Mouse (Mus musculus) bone marrow macrophage, adult 2 months (primary cell): ENCODE results near the gene Tubgcp5. TPM values are rescaled to one million over a fixed set of nuclear protein-coding genes. Genes with fewer than 3 reads are reported as not detected.
"Not testable (repeated sequence)": the region's sequence is repeated elsewhere in the genome, so short reads cannot be mapped to it uniquely, and the experiment has no call there.

Experiments
- H3K27ac ChIP-seq: 2 replicates; pipeline ENCODE4 v1.5.1; 2012; ENCODE audit warnings: low read depth, low read length; ENCODE audit not compliant: insufficient read depth
- H3K4me1 ChIP-seq: 2 replicates; pipeline ENCODE4 v1.6.1; 2012; ENCODE audit warnings: low read length; ENCODE audit not compliant: control insufficient read depth, insufficient read depth
- H3K4me3 ChIP-seq: 2 replicates; pipeline ENCODE4 v1.5.1; 2012; ENCODE audit warnings: mild to moderate bottlenecking, low read length, moderate library complexity; ENCODE audit not compliant: insufficient read depth
- CTCF ChIP-seq: IDR thresholded peaks from 2 replicates; pipeline ENCODE4 v1.5.1; 2012; ENCODE audit warnings: low read depth, mild to moderate bottlenecking, low read length, moderate library complexity
- POLR2A ChIP-seq: IDR thresholded peaks from 2 replicates; pipeline ENCODE4 v1.6.1; 2012; ENCODE audit warnings: mild to moderate bottlenecking, low read depth, low read length, borderline replicate concordance
- polyA plus RNA-seq: library from polyadenylated mRNA; stranded (reverse); fragments of >200 nt; gene quantifications from 2 replicates; pipeline ENCODE4 v1.2.4, GENCODE M21; 2012; ENCODE audit not compliant: missing spikeins, insufficient read depth, insufficient read length

Tubgcp5 gene
- polyA plus RNA-seq, result 21.4 and 25.7 TPM in 2 replicates

DNA sequence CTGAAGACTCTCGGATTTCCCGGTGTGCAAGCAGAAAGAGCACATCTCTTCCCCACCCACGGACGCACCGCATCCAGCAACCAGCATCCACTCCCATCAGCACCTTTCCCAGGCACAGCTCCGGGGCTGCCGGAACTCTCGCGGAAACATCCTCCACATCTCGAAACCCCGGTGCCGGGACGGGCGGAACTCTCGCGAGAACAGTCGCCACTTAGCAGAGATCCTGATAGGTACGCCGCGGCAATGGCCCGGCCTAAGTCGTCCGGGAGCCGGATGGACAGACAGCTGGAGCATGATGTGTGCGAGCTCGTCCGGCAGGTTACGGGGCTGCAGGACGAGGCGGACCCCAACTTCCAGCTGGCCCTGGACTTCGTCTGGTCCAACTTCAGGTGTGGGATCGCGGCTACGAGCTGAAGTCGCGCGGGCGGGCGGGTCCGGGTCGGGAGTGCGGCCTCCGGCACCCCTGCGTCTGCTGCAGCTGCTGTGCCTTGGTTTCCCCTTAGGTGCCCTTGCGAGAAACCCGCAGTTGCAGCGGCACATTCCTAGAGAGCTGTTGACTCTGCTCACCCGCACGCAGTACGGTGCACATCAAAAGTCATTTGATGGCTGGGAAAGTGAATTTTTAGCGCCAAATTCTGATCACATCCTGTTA is at the start of gene Tubgcp5:
Gene Tubgcp5, plus strand, starts transcription at position 203 of the 652 bp plus-strand sequence.
- Histone ChIP-seq H3K27ac (peak within 1 kb of the TSS; percentile 67), H3K4me3 (peak within 1 kb of the TSS; percentile 79), H3K4me1 (peaks cover 6% of the 10 kb centered on the region)
- no peak for TF ChIP-seq CTCF
- peak; percentile 4; the same call in 1 of the 2 replicates for TF ChIP-seq POLR2A

DNA sequence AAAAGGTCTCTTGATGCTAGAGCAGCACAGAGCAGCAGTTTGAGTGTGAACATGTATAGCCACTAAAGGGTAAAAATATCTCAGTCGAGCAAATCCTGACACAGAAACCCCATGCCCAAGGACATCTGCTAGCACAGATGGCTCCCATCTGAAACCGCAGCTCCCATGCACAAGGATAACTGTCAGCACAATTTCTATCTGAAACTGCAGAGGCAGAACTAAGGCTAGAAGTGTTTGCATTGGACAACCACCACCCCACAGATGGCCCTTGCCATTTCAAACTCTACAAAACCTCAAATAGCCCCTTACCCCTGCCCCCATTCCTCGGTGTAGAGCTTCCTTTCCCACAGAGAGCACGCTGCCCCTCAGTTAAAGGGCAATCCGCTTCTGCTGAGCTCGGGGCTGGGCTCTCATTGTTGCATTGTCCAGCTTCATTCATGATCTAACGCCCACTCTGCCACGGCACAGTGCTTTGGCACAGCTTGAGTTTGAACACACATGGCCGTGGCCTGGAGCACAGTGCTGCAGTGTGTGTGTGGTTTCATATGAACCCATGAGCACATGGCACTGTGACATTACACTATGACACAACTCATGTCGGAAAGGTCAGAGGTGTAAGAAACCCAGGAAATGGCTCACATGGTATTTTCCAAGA is 49.3 kb upstream of the Tubgcp5 start:
- Histone ChIP-seq H3K4me3 (no peak overlapping the region), H3K27ac (no peak overlapping the region), H3K4me1 (no peaks in the 10 kb centered on the region)
- no peak for TF ChIP-seq POLR2A
- TF ChIP-seq CTCF, result no peak

DNA sequence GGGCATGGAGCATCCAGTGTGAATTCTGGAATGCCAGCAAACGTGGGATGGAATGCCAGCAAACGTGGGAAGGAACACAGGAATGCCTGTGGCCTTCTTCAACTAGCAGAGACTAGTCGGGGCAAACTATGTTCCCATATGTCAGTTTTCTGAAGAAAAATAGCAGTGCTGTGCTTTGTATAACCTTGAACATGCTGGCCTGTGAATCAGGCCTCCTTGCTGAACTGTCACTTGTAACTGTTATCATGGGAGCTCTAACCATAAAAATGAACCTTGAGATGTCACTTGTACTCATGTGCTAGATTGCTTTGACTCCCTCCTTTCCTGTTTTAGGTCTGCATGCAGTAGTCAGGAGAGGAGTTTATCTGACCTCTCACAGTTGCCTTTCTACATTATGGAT is 43.1 kb upstream of the Tubgcp5 start:
- Histone ChIP-seq H3K4me3 (no peak overlapping the region), H3K27ac (no peak overlapping the region), H3K4me1 (no peaks in the 10 kb centered on the region)
- TF ChIP-seq CTCF (no peak), POLR2A (no peak)

DNA sequence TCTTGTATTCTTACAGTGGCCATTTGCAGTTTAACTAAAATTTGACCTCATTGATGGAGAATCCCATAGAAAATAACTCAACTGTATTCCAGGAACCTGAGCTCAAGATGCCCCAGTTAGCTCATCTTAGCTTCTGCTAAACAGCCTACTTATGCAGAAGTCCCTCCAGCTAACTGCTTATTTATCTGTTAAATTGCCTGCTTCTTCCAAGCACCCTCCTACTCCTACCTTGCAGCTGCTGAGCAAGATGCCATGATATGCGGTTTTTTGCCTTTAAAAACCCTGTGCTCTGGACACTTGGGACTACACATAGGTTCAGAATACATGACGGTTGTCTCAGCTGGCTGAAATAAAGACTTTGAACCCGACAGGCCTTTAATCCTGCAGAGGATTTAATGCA is 34.6 kb upstream of the Tubgcp5 start:
- H3K4me1 ChIP-seq, result 0 out of 2 replicates have a peak, but pooled peaks cover 2% of the 10 kb centered on the region
- no peak overlapping the region for H3K4me3 ChIP-seq
- TF ChIP-seq POLR2A, result no peak
- TF ChIP-seq CTCF, result no peak
- no peak overlapping the region for H3K27ac ChIP-seq

DNA sequence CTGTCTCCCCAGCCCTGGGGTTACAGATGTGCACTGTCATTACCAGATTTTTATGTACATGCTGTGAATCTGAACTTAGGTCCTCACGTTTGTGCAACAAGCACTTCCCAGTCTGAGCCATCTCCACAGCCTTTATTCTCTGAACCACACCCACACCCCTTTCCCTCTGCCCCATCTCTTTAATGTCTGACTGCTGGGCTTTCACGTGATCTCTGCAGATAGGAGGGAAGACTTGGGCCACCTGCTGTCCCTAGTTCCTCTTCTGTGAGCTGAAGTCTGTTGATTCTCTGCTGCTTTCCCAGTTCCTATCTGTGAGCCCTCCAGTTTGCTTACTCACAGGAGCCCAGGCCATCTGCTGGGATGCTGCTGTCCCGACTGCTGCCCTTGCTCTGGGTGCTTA is 26.0 kb upstream of the Tubgcp5 start, which contains the start of gene Siglech:
Gene Siglech, plus strand, starts transcription at position 253 of the 400 bp plus-strand sequence.
- Histone ChIP-seq H3K27ac (peak within 1 kb of the TSS; percentile 37; the same call in 1 of the 2 replicates), H3K4me3 (no peak within 1 kb of the TSS), H3K4me1 (peaks cover 16% of the 10 kb centered on the region)
- TF ChIP-seq CTCF (no peak), POLR2A (no peak)

DNA sequence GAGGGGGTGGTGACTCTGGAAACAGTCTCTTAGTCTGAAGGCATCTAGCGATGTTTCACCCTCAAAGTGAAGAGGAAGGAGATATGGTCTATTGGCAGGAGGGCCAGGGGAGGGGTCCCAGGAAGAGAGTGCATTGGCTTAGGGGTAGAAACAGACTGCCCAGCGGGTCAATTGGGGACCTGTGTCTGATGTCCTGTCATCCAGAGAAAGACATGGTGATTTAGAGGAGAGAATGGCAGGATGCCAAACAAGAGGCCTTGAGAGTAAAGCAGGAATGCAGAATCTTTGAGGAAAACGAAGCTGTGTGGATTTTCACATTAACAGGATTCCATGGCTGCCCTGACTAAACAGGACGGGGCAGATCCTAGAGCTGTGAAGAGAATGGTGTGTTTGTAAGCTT is 13.9 kb upstream of the Tubgcp5 start:
- peaks cover 45% of the 10 kb centered on the region for H3K4me1 ChIP-seq
- TF ChIP-seq POLR2A, result no peak
- TF ChIP-seq CTCF, result no peak
- H3K27ac ChIP-seq, result no peak overlapping the region
- no peak overlapping the region for H3K4me3 ChIP-seq

DNA sequence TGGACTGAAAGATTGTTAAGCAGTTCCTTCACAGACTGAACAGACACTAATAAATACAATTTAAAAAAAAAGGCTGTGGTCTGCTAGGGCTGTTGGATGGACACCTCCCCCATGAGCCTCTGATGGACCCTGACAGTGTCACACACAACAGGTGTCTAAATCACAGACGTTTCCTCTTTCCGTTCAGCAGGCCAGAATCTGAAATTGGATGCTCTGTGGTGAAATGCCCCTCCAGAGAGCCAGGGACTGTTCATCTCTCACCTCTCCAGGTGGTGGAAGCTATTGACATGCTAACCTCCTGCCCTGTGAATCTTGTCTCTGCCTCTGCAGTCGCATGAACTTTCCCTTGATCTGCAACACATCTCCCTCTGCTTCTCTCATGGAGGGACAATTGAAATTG is 11.5 kb upstream of the Tubgcp5 start:
- Histone ChIP-seq H3K4me3 (no peak overlapping the region), H3K4me1 (peaks cover 47% of the 10 kb centered on the region), H3K27ac (no peak overlapping the region)
- TF ChIP-seq POLR2A, result no peak
- TF ChIP-seq CTCF, result no peak

DNA sequence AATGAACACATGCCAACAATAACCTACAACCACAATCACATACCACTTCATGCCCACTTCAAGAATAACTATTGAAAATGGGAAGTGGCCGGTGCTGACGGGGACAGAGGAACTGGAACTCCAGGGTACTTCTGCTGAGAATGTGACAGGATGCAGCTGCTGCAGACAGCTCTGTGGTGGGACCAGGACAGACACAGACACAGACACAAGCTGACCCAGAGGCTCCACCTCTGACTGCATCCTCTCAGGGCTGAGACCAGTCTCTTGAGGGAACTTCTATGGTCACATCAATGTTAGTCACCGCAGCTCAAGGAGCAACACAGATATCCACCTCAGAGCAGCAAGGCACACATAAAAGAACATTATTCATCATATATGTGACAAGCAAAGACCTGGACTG is 9.4 kb upstream of the Tubgcp5 start:
- Histone ChIP-seq H3K4me3 (no peak overlapping the region), H3K27ac (peak overlapping the region; percentile 89), H3K4me1 (peaks cover 47% of the 10 kb centered on the region)
- TF ChIP-seq CTCF (no peak), POLR2A (no peak)

DNA sequence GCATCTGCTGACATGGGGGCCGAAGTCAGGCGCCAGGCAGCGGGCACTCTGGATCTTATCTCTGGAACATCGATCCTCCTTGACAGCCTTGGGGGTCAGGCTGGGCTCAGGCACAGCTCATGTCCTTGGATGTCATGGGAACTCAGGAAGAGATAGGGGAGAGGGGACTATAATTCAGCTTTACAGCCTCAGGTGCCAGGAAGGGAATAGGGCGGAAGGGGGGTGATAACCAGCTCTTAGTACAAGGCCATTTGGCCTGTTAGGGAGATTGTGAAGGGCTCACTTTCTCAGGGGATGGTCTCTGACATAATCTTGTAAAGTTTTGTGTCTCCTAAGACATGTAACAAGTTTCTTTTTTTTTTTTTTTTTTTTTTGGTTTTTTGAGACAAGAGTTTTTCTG is 3.4 kb upstream of the Tubgcp5 start:
- H3K4me3 ChIP-seq, H3K27ac ChIP-seq: not testable (repeated sequence)
- H3K4me1 ChIP-seq, result peaks cover 22% of the 10 kb centered on the region

DNA sequence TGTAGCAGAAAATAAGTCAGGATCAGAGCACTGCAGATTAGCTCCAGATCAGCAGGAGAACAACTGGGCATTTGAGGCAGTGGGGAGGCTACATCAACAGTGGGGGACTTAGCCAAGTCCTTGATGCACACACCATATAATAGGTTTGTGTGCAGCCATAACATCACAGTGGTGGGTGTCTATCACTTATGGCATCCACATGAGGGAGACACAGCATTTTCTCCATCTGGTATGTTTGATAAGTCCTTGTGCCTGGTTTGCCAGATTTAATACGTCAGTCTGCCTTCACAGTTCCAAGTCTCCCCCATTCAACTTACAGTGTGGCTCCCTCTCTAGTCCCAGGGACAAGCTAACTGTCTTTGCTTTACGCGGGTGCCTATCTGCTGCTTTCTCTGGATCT is 1.7 kb upstream of the Tubgcp5 start:
- no peak for TF ChIP-seq CTCF
- no peak for TF ChIP-seq POLR2A
- Histone ChIP-seq H3K4me1 (peaks cover 9% of the 10 kb centered on the region), H3K27ac (no peak overlapping the region), H3K4me3 (no peak overlapping the region)
